Comparison of ENCODE assay signal across 8 mouse cellular contexts in genomic region chr3:149845083-149845825, GRCm38 (mm10).
DNase-seq lines count a peak whose midpoint lies in the region; ATAC-seq lines count a peak whose summit lies in the region.

No protein-coding gene starts in this region.

- WGBS in forebrain, embryonic 16.5 days = 13% methylated on average over 18 of the region's 18 CpGs
- WGBS in midbrain, embryonic 12.5 days = 14% methylated on average over 18 of the region's 18 CpGs

- DNase-seq in cerebellum, postnatal 14 days = peak; percentile 47 to 81
- no peak for DNase-seq in cerebellum, adult 11 months
- DNase-seq in Muller cell, postnatal 12 days (ENCODE audit: inconsistent ontology term) = peak; percentile 7
- peak; percentile 5 for DNase-seq in layer of hippocampus, adult 9-11 months
- no peak for DNase-seq in natural killer cell, adult 2 months (ENCODE audit: low spot score in 2 of 2)

- peak overlapping the region; percentile 6 for H3K4me3 ChIP-seq in forebrain, embryonic 16.5 days (replicated peaks; ENCODE audit: low read length)
- H3K4me3 ChIP-seq in midbrain, embryonic 12.5 days = peak overlapping the region; percentile 4; the same call in 1 of the 2 replicates

- H3K4me2 ChIP-seq in forebrain, embryonic 16.5 days (ENCODE audit: low read length) = peak overlapping the region; percentile 50
- H3K4me2 ChIP-seq in midbrain, embryonic 12.5 days (replicated peaks) = peak overlapping the region; percentile 43

- no peaks in the 10 kb centered on the region for H3K27me3 ChIP-seq in forebrain, embryonic 16.5 days (replicated peaks; ENCODE audit: control insufficient read depth, insufficient read depth, low read length)
- H3K27me3 ChIP-seq in midbrain, embryonic 12.5 days = 0 out of 2 replicates have a peak, but pooled peaks cover 6% of the 10 kb centered on the region

- H3K36me3 ChIP-seq in forebrain, embryonic 16.5 days (ENCODE audit: control insufficient read depth, insufficient read depth) = no peaks in the 10 kb centered on the region
- no peaks in the 10 kb centered on the region for H3K36me3 ChIP-seq in midbrain, embryonic 12.5 days

- H3K9ac ChIP-seq in forebrain, embryonic 16.5 days (replicated peaks; ENCODE audit: low read depth, low read length) = no peak overlapping the region
- no peak overlapping the region for H3K9ac ChIP-seq in midbrain, embryonic 12.5 days (replicated peaks)

- H3K4me1 ChIP-seq in forebrain, embryonic 16.5 days (replicated peaks; ENCODE audit: control insufficient read depth, insufficient read depth, low read length) = peaks cover 12% of the 10 kb centered on the region
- peaks cover 6% of the 10 kb centered on the region for H3K4me1 ChIP-seq in midbrain, embryonic 12.5 days

- ATAC-seq in forebrain, embryonic 16.5 days = peak; percentile 92
- peak; percentile 50; the same call in 1 of the 2 replicates for ATAC-seq in midbrain, embryonic 12.5 days (ENCODE audit: low FRiP score, low read depth)
- no peak for ATAC-seq in erythroblast, adult 5-6 weeks (replicated peaks; ENCODE audit: low FRiP score, poor library complexity, severe bottlenecking)

- no peak overlapping the region for H3K27ac ChIP-seq in forebrain, embryonic 16.5 days (ENCODE audit: low read length)
- no peak overlapping the region for H3K27ac ChIP-seq in midbrain, embryonic 12.5 days (replicated peaks)

- no peaks in the 10 kb centered on the region for H3K9me3 ChIP-seq in forebrain, embryonic 16.5 days (ENCODE audit: control insufficient read depth, low read length)
- H3K9me3 ChIP-seq in midbrain, embryonic 12.5 days = no peaks in the 10 kb centered on the region

Comparison
In these comparisons a context has a peak if more than half of its experiments do, and no peak if none do; other contexts are left out.
1. DNase-seq: peak in cerebellum, postnatal 14 days (2 of 2), Muller cell, postnatal 12 days (single experiment) and layer of hippocampus, adult 9-11 months (single experiment); none in cerebellum, adult 11 months (single experiment) and natural killer cell, adult 2 months (0 of 2).